Mouse (Mus musculus): ENCODE results near the gene Rgs2. TPM values are rescaled to one million over a fixed set of nuclear protein-coding genes. Genes with fewer than 3 reads are reported as not detected.

Rgs2 gene
- total RNA-seq (2012; rRNA removed) (1.2 and 1.3 TPM in 2 replicates), polyA plus RNA-seq (2012; ENCODE audit: insufficient read depth in 1 of 2, insufficient read length in 2 of 2, low read depth in 1 of 2, low replicate concordance in 2 of 2, missing spikeins in 1 of 2) (1 to 10 TPM in 1 of 2 experiments, not detected in 1; 2.9 TPM)

- Histone ChIP-seq H3K4me3 (ENCODE audit: control insufficient read depth in 1 of 2, insufficient read depth in 1 of 2, low read depth in 2 of 2, low read length in 2 of 2) (peak within 1 kb of the TSS; percentile 86 to 91), H3K4me1 (ENCODE audit: control insufficient read depth in 1 of 2, insufficient read depth in 2 of 2, low read length in 2 of 2) (peaks cover 6 to 8% of the 10 kb centered on the region in 2 experiments; a peak in 3 of 4 replicates), H3K79me2 (ENCODE audit: control insufficient read depth, insufficient read depth, low read length, poor library complexity) (no peaks in the 10 kb centered on the region), H3K27ac (ENCODE audit: control insufficient read depth, low read depth, low read length) (peak within 1 kb of the TSS; percentile 7; the same call in 1 of the 2 replicates), H3K36me3 (ENCODE audit: control insufficient read depth in 1 of 2, insufficient read depth in 2 of 2, low read length in 2 of 2) (peaks cover 0 to 19% of the 10 kb centered on the region in 2 experiments; a peak in 2 of 4 replicates), H3K9me3 (replicated peaks; ENCODE audit: insufficient read depth, low read length) (no peaks in the 10 kb centered on the region), H3K9ac (ENCODE audit: control insufficient read depth, low read depth, low read length, poor library complexity, severe bottlenecking) (peak within 1 kb of the TSS; percentile 77), H3K27me3 (ENCODE audit: control insufficient read depth in 1 of 2, insufficient read depth in 2 of 2, low read length in 2 of 2) (no peaks in the 10 kb centered on the region)
- DNase-seq (ENCODE audit: low read depth, low spot score), result peak; percentile 95
- TF ChIP-seq MEF2A (IDR thresholded peaks at IDR 0.05; ENCODE audit: extremely low read depth, insufficient replicate concordance, low read depth, low read length, poor library complexity, severe bottlenecking), result no peak
- TF ChIP-seq RCOR1 (IDR thresholded peaks at IDR 0.05; ENCODE audit: low read depth, low read length), result no peak
- TF ChIP-seq E2F4 (IDR thresholded peaks at IDR 0.05; ENCODE audit: borderline replicate concordance, low read depth, low read length), result no peak
- peak; percentile 66 for TF ChIP-seq MXI1 (IDR thresholded peaks at IDR 0.05; ENCODE audit: low read depth, low read length)
- peak; percentile 95 for TF ChIP-seq TBP (IDR thresholded peaks at IDR 0.05; ENCODE audit: low read depth, low read length)
- peak; percentile 92 for TF ChIP-seq ZMIZ1 (IDR thresholded peaks at IDR 0.05; ENCODE audit: low read depth, low read length)
- no peak for TF ChIP-seq CHD2 (IDR thresholded peaks at IDR 0.05; ENCODE audit: low read length)
- TF ChIP-seq RAD21 (IDR thresholded peaks at IDR 0.05; ENCODE audit: low read depth, low read length), result no peak
- no peak for TF ChIP-seq GATA1 (IDR thresholded peaks at IDR 0.05; ENCODE audit: low read depth, low read length)
- TF ChIP-seq MYB (IDR thresholded peaks at IDR 0.05; ENCODE audit: low read depth, low read length), result no peak
- TF ChIP-seq BHLHE40 (IDR thresholded peaks at IDR 0.05; ENCODE audit: borderline replicate concordance, low read depth, low read length), result no peak
- 0 out of 2 replicates have a peak, but pooled peaks have one; percentile 4 for TF ChIP-seq SMC3 (IDR thresholded peaks at IDR 0.05; ENCODE audit: low read depth, low read length)
- no peak for TF ChIP-seq KAT2A (conservative IDR thresholded peaks at IDR 0.05; ENCODE audit: low read depth, low read length)
- 0 out of 2 replicates have a peak, but pooled peaks have one; percentile 57 for TF ChIP-seq POLR2AphosphoS2 (IDR thresholded peaks at IDR 0.05; ENCODE audit: low read length)
- TF ChIP-seq POLR2A (IDR thresholded peaks at IDR 0.05; ENCODE audit: control insufficient read depth in 1 of 2, insufficient read depth in 1 of 2, low read depth in 1 of 2, low read length in 2 of 2, poor library complexity in 1 of 2), result peak; percentile 95 to 96
- TF ChIP-seq USF2 (IDR thresholded peaks at IDR 0.05; ENCODE audit: borderline replicate concordance in 1 of 2, insufficient read depth in 1 of 2, low read depth in 1 of 2, low read length in 2 of 2), result no peak
- peak; percentile 39; the same call in 1 of the 2 replicates for TF ChIP-seq HCFC1 (IDR thresholded peaks at IDR 0.05; ENCODE audit: low read depth, low read length)
- no peak for TF ChIP-seq JUND (IDR thresholded peaks at IDR 0.05; ENCODE audit: low read depth, low read length)
- TF ChIP-seq ETS1 (IDR thresholded peaks at IDR 0.05; ENCODE audit: low read depth, low read length), result no peak; the same call in 1 of the 2 replicates
- peak; percentile 66 for TF ChIP-seq MAX (IDR thresholded peaks at IDR 0.05; ENCODE audit: low read length)
- TF ChIP-seq SIN3A (IDR thresholded peaks at IDR 0.05; ENCODE audit: low read length), result peak; percentile 70; the same call in 1 of the 2 replicates
- no peak for TF ChIP-seq MAFK (IDR thresholded peaks at IDR 0.05; ENCODE audit: borderline replicate concordance, low read depth, low read length)
- TF ChIP-seq GABPA (IDR thresholded peaks at IDR 0.05; ENCODE audit: low read depth, low read length), result no peak
- TF ChIP-seq TAL1 (IDR thresholded peaks at IDR 0.05; ENCODE audit: low read length), result no peak
- no peak for TF ChIP-seq ZC3H11A (IDR thresholded peaks at IDR 0.05; ENCODE audit: low read depth, low read length)
- peak; percentile 64 for TF ChIP-seq USF1 (IDR thresholded peaks at IDR 0.05; ENCODE audit: low read depth, low read length)
- TF ChIP-seq ZNF384 (IDR thresholded peaks at IDR 0.05; ENCODE audit: low read depth, low read length), result 0 out of 2 replicates have a peak, but pooled peaks have one; percentile 5
- no peak for TF ChIP-seq ELF1 (IDR thresholded peaks at IDR 0.05; ENCODE audit: low read depth, low read length)
- TF ChIP-seq MAZ (IDR thresholded peaks at IDR 0.05; ENCODE audit: low read depth, low read length), result 0 out of 2 replicates have a peak, but pooled peaks have one; percentile 51
- peak; percentile 78 for TF ChIP-seq NELFE (IDR thresholded peaks at IDR 0.05; ENCODE audit: low read depth, low read length)
- no peak for TF ChIP-seq CTCF (IDR thresholded peaks at IDR 0.05 in 2 of 3, conservative IDR thresholded peaks at IDR 0.05 in 1 of 3; ENCODE audit: control insufficient read depth in 1 of 3, insufficient read depth in 1 of 3, low read depth in 2 of 3, low read length in 3 of 3, poor library complexity in 1 of 3, severe bottlenecking in 1 of 3)
- no peak for TF ChIP-seq POLR2AphosphoS5 (IDR thresholded peaks at IDR 0.05; ENCODE audit: borderline replicate concordance, low read depth, low read length)
- 0 out of 2 replicates have a peak, but pooled peaks have one; percentile 36 for TF ChIP-seq MYC (IDR thresholded peaks at IDR 0.05; ENCODE audit: low read depth, low read length)
- TF ChIP-seq UBTF (IDR thresholded peaks at IDR 0.05; ENCODE audit: borderline replicate concordance, insufficient read depth, low read depth, low read length), result no peak
- TF ChIP-seq CHD1 (IDR thresholded peaks at IDR 0.05; ENCODE audit: low read depth, low read length), result no peak
Measured at GRCm38 (mm10) chr1:144003904-144004740, at the start of gene Rgs2. TSS of gene Rgs2 (minus strand) at chr1:144004161.

Data from MEL (cell line).